Mouse (Mus musculus): ENCODE data around the gene Rab14. TPM values are rescaled to one million over a fixed set of nuclear protein-coding genes. Genes with fewer than 3 reads are reported as not detected.

Rab14 gene
- polyA plus RNA-seq, 1 experiment from 2014 or later: 308 TPM

Other genes starting within 250 kb of the Rab14 start
- gene Traf1, start 239.3 kb downstream of the Rab14 start, polyA plus RNA-seq (2014; fragmentation: Nextera tagmentation; extraction: Ambion mirVana): 15.9 and 18.1 TPM in 2 replicates
- 0.31 and 0.43 TPM in 2 replicates for gene Hc, start 139.7 kb downstream of the Rab14 start, polyA plus RNA-seq (2014; fragmentation: Nextera tagmentation; extraction: Ambion mirVana)
- gene AI182371, start 99.6 kb downstream of the Rab14 start, polyA plus RNA-seq (2014; fragmentation: Nextera tagmentation; extraction: Ambion mirVana): 0.24 TPM in 1 of 2 replicates, not detected in the other
- gene Cntrl, start 91.6 kb downstream of the Rab14 start, polyA plus RNA-seq (2014; fragmentation: Nextera tagmentation; extraction: Ambion mirVana): 29.3 and 39.0 TPM in 2 replicates
- 57.6 and 84.2 TPM in 2 replicates for gene Gsn, start 55.3 kb upstream of the Rab14 start, polyA plus RNA-seq (2014; fragmentation: Nextera tagmentation; extraction: Ambion mirVana)
- 10.8 and 18.8 TPM in 2 replicates for gene Stom, start 135.9 kb upstream of the Rab14 start, polyA plus RNA-seq (2014; fragmentation: Nextera tagmentation; extraction: Ambion mirVana)
- not detected in 2 replicates for gene 4930568D16Rik, start 166.6 kb upstream of the Rab14 start, polyA plus RNA-seq (2014; fragmentation: Nextera tagmentation; extraction: Ambion mirVana)
- gene 4930402F06Rik, start 196.1 kb upstream of the Rab14 start, polyA plus RNA-seq (2014; fragmentation: Nextera tagmentation; extraction: Ambion mirVana): not detected in 2 replicates